Mouse (Mus musculus) liver, adult (tissue): ENCODE data around the gene Cd209c.

Experiments
- GATA4 ChIP-seq: IDR thresholded peaks from 2 replicates; pipeline ENCODE4 v1.6.1; 2014; ENCODE audit warnings: mild to moderate bottlenecking, low read length; ENCODE audit not compliant: insufficient replicate concordance

The Cd209c gene

DNA sequence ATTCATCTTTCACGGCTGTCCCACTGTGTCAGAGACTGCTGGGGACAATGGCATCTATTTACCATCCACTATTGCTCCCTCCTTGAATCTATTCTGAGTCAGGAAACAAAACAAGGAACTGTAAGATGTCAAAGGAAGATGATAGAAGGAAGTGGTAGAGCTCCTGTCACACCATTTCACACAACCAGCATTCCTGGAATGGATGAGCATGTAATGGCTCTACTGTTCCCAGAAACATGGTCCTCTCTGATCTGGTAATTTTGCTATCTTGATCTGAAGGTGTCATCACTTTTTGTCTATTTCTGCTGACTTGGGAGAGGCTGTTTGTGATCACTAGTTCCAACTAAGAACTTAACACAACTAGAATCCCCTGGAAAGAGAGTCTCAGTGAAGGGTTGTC, at the start of gene Cd209c:
Gene Cd209c, minus strand, starts transcription at position 101 of the 400 bp plus-strand sequence.
- TF ChIP-seq GATA4, result no peak

DNA sequence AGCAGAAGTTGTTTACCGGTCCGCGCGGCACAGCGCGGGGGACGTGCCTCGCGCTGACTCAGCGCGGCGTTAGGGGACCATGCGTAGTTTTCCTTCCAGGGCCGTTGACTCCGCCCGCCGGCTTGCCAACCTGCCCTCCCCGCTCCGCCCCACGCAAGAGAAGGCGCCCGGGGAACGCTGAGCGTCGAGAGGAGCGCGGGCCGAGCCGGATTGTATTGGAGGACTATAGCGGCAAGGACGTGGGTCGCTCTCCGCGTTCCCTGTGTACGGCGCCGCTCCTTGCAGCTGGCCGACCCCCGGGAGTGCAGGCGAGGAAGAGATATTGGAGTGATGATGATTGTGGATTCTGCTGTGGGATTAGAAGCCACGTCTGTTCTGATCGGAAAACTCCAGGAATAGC, 39.7 kb upstream of the Cd209c start:
- TF ChIP-seq GATA4, result no peak

DNA sequence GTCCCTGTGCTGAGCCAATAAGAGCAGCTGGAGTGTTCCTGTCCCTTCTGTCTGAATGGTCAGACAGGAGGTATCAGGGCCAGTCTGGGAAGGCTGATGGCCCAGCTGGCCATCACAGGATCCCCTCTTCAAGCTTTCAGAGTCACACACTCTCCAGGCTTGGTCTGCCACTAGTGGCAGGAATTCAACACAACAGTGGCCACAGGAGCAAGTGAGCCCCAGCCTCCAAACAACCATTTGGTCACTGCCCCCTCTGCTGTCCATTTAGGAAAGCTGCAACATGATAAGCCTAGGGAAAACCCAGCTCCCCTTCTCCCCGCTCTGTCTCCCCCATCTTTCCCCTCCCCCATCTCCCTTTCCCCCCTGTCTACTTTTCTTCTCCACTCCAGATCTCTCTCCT, 1.5 kb upstream of the Cd209c start:
- peak; percentile 5; the same call in 1 of the 2 replicates for TF ChIP-seq GATA4

DNA sequence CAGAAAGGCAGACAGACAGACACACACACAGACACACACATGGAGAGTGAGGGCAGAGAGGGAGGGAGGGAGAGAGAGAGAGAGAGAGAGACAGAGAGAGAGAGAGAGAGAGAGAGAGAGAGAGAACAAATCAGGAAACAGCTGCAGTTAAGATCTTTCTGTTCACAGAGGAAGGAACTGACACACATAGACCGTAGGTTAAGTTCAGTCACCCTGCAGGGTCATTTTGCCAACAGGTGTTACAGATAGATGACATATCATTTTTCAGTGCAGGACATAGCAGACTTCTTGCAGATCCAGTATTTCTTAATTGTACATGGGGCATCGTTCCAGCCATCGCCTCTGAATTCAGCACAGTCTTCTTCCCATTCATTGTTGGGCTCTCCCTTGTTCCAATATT, 14.5 kb downstream of the Cd209c start:
- no peak for TF ChIP-seq GATA4

DNA sequence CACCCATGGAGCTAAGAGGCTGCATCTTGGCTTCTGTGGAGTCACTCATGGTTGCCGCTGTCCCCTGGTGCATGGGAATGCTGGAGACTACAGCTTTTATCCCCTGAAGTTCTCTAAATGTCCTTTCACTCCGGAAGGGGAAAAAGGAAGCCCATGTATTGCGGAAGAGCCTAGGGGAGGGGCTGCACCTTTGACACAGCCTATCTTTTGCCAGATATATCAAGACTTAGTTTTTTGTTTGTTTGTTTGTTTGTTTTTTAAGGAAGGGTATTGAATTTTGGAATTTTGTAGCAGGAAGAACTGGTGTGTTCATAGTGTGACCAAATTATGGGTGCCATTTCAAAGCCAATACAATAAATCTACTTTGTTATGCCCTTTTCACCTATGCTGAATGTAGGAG, 27.8 kb downstream of the Cd209c start, which contains the start of gene Cd209b:
Gene Cd209b, minus strand, starts transcription at position 101 of the 400 bp plus-strand sequence.
- no peak for TF ChIP-seq GATA4
